Mouse (Mus musculus): ENCODE measurements around the gene Rad9b.

Rad9b gene

GRCm38 (mm10) chr5:122284183-122285028, 69.6 kb downstream of the Rad9b start, which contains the start of gene Pptc7:
Gene Pptc7 (plus strand): TSS chr5:122284365.
- DNase-seq (ENCODE audit: low spot score): peak; percentile 93

- no peak for DNase-seq (ENCODE audit: low spot score)
Measured at GRCm38 (mm10) chr5:122283828-122284182, 70.2 kb downstream of the Rad9b start.

GRCm38 (mm10) chr5:122280827-122281462, 73.1 kb downstream of the Rad9b start:
- no peak for DNase-seq (ENCODE audit: low spot score)

DNA sequence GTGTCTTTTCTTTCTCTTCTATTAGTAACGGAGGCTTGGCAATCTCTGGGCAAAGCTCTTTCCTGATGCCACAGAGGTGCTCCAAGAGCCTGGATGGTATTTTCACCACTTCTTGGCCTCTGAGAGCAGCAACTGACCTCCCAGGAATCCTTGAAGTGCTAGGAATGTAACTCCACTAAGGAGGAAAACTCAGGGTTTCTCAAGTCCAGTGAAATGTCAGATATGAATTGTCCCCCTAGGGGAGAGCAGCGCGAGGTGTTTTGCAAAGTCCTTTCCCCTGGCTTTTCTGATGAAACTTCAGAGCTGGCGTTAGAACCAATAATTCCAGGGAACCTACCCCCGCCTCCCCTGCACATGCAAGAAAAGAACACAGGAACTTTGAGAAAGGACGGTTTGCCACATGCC, 73.6 kb downstream of the Rad9b start:
- DNase-seq (ENCODE audit: low spot score): peak; percentile 66

DNA sequence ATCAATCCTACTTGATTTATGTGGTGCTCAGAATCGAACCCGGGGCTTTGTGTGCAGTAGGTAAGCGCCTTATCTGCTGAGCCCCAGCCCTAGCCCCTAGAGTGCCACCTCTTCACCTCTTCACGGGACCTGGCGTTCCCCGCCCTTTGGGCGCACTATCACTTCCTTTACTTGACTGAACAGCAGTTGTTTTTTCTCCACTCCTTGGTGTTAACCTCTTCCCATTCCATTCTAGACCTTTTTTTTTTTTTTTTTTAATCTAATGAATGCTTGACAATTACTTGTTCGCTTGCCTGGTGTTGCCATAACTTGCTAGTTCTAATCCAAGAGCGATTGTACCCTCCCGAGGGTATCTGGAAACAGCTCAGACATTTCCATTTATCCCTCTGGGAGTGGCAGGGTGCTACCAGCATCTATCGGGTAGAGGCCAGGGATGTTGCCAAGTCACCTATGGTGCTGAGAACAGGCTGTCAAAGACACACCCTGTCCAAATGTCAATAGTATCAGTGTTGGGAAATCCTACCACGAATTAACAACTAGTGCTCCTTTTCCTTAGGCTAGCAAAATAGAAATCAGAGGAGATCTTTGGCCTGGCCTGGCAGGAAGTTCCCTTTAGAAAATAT, 74.1 kb downstream of the Rad9b start:
- peak; percentile 58 for DNase-seq (ENCODE audit: low spot score)

DNA sequence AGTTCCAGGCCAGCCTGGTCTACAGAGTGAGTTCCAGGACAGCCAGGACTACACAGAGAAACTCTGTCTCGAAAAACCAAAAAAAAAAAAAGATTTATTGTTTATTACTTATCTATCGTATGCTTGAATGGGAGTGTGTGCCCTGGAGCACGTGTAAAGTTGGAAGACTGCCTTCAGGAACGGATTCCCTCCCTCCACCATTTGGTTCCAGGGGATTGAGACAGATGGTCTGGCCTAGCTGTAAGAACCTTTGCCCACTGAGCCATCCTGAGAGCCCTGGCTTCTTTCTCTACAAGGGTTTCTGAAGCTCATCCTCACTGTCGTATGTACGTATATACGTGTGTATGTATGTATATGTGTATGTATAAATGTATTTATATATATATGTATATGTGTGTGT, 75.1 kb downstream of the Rad9b start:
- no peak for DNase-seq (ENCODE audit: low spot score)

- peak; percentile 83 for DNase-seq (ENCODE audit: low spot score)
Measured at GRCm38 (mm10) chr5:122274785-122275184, 79.2 kb downstream of the Rad9b start.
